Mouse (Mus musculus) forebrain, embryonic 10.5 days (tissue): ENCODE data around the gene Hnrnpa3. TPM values are rescaled to one million over a fixed set of nuclear protein-coding genes. Genes with fewer than 3 reads are reported as not detected.

Experiments used
- microRNA-seq: library from miRNA; unstranded; fragments of <30 nt; microRNA quantifications from one replicate; pipeline ENCODE4, GENCODE M21; 2017
- polyA plus RNA-seq: library from polyadenylated mRNA; unstranded; fragments of >200 nt; fragmentation: Nextera tagmentation; extraction: Ambion mirVana; gene quantifications from 2 replicates; pipeline ENCODE4 v1.2.1, GENCODE M21; 2016

The Hnrnpa3 gene
- polyA plus RNA-seq, 1 experiment from 2014 or later: 405 TPM

Small RNA genes lying within 50 kb of the gene (microRNA-seq; reads per million reads assigned to microRNA genes)
- not detected for gene Gm24574

Other genes with a start within 250 kb of the Hnrnpa3 start
- gene Nfe2l2, start 45.4 kb downstream of the Hnrnpa3 start, polyA plus RNA-seq: 23.8 and 26.5 TPM in 2 replicates
- gene Agps, start 172.9 kb downstream of the Hnrnpa3 start, polyA plus RNA-seq: 41.4 and 43.4 TPM in 2 replicates